Mouse (Mus musculus) ZHBTc4 (cell line): ENCODE data around the gene Qsox1.

Source experiments
- DNase-seq: peaks from one replicate; pipeline ENCODE4 v3.0.0-alpha.2; 2011; ENCODE audit warnings: low read depth, low spot score

The Qsox1 gene

DNA sequence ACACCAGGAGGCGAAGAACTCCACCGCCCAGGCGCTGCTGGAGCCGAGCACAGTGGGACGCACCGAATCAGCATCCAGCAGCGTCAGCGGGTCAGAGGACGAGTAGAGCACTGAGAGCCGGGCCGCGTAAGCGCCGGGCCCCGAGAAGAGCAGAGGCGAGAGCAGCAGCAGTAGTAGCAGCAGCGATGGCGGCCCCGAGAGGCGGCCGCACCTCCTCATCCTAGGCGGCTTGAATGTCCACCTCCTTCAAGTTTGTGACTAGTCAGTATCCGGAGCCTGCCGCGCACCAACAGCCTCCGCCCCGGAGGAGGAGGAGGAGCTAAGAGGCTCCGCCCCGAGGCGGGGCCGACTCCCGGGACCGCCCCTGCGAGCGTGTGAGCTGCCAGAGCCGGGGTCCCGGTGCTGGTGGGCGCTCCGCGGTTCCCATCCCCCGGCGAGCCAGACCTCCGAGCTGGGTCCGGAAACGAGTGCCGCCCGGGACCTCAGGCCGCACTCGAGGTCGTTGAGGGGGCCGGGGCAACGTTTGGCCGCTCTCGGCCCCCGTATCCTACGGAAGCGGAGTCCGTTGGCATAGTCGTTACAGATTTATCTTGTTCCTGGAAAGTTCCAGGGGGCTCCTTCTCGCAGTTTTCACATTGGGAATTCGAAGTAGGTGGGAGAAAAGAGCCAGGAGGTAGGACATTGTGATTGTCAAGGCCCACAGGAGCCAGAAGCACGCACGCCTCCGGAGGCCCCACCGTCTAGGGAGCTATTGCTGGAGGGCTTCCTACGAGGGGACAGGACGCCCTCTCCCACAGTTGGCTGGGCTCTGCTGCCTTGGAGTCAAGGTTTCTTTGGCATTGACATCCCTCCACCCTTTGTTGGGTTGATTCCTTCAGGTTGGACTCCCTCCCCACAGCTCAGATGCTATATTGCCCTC lies at the start of gene Qsox1:
Gene Qsox1, minus strand, starts transcription at position 309 of the 919 bp plus-strand sequence.
- DNase-seq = peak; percentile 96

DNA sequence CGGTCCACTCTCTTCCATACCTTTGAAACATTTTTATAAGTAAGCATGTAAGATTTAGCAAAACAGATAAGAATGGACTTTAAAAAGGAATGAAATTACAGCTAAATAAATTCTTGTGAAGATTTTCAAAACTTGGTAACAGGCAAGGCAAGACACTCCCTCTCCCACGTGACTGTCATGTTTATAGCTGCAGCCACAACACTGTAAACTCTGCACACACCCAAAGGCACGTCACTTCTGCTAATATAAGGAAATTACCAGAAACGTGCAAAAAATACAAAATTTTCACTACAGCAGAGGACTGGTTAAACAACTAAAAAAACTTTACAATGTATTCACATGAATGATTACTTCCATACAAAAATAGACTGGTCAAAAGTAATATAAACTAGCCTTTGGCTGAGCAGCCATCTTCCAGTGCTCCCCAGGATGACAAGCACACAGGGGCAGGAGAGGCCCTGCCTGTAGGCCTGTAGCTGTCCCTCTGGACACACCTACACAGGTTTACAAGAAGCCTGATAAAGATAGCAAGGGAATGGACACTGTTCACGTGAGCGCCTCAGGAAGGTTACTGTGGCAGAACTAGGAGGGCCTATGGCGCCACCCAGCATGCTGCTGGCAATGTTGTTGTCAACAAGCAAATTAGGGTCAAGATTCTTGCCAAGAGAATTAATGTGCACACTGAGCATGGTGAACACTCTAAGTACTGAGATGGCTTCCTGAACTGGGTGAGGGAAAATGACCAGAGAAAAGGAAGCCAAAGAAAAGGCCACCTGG lies 42.4 kb upstream of the Qsox1 start:
- no peak for DNase-seq

DNA sequence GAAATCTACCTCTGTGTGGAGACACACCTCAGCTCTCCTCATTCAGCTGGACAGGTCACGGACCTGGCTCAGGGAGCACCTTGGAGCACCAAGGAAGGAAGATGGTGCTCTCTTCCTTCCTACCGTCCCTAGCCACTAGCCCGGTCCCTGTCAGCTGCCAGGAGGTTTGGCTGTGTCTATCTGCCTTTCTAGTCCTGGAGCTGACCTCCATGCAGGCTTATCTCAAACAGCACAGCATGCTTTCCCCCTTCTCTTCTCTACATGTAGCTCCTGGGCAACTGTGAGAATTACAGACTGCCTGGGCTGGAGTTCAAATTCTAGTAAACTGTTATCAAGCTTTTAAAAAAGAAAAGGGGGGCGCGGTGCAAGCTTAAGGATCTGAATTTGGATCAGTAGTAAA lies 40.3 kb upstream of the Qsox1 start:
- DNase-seq = no peak

DNA sequence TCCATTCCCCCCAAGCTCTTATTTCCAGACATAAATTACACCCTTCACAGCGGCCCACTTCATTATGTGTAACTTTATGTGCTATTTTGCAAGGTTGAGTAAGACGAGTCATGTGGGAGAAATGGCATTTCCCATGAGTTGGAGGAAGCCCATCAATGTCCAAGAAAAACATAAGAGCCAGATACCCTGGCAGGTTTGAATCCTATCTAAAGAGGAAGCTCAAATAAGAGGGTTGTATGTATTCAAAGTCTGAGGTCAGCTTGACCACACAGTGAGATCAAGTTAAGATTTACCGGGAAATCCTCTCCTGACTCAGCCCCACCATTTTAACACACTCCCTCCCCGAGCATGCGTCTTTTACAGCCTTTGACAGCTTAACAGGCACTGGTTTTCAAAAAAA lies 31.5 kb upstream of the Qsox1 start:
- DNase-seq = no peak

DNA sequence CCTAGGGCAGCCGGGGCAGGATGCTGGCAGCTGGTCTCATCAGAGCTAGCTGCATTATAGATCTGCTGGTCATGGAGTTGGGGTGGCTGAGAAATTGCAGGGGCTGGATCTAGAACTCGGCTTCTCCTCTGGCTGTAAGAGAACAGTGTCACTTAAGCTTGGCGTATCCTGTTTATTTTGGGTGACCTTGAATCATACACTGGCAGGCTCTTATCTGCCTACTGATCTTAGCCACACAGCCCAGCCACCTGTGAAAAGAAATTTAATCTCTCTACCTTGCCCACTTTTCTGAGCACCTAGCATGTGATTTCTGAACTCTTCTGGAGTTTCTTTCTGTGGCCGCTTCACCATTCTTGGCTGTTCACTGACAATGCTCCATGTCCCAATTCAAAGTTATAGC lies 30.8 kb upstream of the Qsox1 start:
- DNase-seq = no peak

DNA sequence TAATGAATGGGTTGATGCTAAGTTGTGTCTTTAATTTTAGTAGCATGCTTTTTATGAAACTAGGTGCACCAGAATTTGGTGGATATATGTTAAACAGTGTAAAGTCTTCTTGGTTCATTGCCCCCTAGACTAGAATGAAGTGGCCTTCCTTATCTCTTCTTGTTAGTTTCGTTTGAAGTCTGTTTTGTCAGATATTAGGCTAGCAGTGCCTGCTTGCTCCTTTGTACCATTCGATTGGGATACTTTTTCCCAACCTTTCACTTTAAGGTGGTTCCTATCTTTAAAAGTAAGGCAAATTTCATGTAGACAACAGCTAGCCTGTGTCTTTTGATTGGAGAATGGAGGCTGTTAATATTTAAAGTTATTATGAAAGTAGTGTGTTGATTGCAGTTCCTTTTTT lies 23.0 kb upstream of the Qsox1 start:
- DNase-seq = no peak

DNA sequence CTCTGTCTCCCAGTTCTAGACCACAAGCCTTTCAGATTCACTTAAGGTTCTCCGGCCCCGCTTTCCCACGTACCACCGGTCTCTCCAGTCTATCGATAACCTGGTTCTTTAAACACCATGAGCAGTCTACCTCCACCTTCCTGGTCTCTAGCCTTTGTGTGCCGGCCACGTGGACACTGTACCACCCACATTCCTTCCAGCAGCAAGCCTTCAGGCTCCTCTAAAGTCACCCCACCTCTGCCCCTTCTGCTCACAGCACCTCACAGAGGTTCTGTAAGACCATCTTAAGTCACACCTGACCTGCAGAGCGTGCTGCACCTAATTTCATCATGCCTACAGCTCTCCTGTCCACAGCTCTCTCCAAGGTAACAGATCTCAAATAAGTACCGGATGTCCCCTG lies 20.9 kb upstream of the Qsox1 start:
- no peak for DNase-seq

DNA sequence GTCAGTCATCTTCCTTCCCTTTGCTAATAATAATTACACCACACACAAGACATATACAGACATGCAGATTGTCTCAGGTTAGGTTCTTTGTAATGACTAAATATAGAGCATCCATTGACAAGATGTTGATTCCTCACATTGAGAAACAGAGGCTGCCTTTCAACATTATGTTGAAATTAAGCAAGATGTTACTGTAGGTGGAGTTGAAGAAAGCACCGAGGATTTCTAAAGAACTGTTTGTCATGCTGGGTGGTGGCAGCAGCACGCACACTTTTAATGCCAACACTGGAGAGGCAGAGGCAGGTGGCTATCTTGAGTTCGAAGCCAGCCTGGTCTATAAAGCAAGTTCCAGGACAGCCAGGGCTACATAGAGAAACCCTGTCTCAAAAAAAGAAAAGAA lies 19.3 kb upstream of the Qsox1 start:
- no peak for DNase-seq

DNA sequence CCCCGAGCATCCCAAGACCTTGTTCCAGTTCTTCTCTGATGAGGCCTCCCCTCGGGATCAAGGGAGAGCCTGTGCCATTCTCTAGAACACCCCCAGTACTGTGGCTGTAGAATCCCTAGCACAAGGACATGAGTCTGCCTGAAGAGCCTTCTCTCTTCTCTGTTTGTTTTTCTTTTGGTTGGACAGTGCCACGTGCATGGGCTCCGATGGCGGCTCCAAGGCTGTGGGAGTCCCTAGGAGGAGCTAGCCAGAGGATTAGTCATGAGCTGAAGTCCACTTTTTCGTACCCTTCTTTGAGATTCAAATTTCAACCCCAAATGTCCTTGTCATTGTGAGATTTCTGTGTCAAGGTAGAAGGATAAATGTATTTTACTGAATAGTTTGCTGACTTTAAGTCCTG lies 18.2 kb upstream of the Qsox1 start:
- no peak for DNase-seq

DNA sequence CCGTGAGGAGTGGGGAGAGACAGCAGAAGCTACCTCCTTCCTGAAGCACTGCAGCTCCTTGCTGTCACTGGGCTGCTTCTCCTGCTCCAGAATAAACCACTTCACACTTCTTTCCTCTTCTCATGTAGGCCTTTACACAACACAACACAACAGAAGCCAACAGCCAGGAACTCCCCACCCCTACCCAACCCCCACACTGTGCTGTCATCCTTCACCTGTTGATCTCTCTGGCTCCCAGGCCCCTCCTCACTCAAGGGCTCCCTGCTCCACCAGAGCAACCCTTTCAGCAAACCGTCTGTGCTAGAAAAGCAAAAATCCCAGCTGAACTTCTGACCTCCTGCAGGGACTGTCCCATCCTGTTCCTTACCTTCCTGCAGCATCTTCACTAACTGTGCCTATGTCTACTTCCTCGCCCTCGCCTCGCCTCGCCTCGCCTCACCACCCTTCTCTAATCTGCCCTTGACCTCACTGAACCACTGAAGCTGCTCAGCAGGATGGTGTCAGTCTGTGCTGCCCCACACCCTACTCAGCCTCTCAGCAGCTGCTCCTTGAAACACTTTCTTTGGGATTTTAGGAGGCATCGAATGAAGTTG lies 15.1 kb upstream of the Qsox1 start:
- peak; percentile 44 for DNase-seq

DNA sequence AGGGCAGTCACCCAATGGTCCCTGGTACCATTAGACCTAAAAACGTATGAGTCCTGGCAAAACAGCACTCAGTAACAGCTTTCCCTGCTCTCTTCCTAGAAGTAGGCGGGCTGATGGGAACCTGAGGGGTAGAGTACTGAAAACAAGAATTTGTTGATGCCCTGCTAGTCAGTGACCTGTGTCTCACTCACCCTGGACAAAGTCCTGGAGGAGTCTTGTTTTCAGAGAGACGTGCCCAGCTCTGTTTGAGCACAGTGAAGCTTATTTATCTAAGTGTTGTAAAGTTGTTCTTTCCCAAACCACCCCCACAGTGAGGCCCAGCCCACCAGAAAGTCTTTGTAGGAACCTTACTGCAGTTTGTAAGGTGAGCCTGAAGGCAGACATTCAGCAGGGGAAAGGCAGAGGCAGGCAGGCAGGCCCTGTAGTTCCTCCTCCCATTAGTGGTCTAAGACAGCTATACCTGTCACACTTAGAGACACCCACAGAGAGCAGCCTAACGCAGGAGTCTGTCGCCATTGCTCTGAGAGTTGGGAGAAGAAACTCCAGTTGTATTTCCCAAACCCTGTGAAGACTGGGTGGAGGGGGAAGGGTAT lies 14.2 kb upstream of the Qsox1 start:
- no peak for DNase-seq

DNA sequence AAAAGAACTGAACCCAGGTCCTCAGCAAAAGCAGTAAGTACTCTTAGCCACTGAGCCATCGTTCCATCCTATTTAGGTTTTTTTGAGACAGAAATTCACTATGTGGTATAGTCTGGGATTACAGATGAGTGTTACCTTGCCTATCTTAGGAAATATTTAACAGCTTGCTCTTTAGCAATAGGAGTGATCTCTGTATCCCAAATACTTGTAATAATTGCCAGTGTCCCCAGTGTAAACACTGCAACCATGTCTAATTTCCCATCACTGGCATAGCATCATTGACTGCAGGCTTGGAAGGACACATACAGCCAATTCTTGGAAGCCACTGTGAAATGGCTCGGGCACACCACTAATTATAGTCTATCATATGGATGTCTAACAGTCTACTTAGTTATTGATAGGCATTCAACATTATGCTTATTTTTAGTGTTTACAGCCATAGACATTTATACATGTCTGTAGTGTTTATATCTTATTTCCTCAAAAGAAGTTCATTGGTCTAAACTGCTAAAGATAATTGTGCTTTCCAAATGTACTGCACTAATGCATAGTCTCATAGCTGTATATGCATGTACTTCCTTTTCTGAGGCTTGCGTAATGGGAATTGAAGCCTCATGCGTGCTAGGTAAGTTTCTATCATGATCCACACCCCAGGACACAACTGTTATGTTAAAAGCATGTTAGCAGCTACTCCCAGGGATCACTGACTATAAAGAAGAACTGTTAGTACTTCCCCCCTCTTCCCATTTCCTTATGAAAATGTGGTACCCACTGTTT lies 13.4 kb upstream of the Qsox1 start:
- DNase-seq = no peak

DNA sequence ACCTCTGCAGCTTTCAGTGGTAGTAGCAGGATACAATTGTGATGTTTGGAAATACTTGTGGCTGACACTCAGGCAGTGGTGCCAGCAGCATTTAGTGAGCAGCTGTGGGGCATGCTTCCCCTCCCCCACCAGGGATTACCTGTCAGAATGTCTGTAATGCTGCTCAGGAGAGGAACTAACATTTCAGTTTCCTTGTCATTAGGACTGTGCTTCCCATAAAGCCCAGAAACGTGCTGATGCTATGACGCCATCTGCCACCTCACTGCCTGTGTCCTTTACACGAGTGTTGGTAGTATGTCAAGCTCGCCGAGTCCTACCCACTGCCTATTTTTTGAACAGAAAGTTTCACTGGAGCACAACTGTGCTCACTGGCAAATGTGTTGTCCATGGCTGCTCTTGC lies 8.0 kb upstream of the Qsox1 start:
- DNase-seq = no peak

DNA sequence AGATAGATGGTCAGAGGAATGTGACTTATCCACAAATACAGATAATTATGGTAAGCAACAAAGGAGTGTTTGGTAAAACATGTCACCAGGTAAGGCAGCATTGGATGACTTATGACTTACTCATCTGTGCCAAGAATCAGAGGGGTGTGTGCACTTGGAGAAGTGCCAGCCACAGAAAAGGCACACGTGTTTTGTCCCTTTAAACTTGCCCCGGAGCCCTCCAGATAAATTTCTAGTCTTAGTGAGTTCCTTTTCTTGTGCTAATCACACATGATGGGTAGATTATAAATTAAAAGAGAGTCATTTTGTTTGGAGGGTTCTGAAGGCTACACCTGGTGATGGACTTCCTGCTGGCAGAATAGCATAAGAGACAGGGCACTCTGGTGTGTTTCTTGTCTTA lies 3.5 kb upstream of the Qsox1 start:
- peak; percentile 9 for DNase-seq

DNA sequence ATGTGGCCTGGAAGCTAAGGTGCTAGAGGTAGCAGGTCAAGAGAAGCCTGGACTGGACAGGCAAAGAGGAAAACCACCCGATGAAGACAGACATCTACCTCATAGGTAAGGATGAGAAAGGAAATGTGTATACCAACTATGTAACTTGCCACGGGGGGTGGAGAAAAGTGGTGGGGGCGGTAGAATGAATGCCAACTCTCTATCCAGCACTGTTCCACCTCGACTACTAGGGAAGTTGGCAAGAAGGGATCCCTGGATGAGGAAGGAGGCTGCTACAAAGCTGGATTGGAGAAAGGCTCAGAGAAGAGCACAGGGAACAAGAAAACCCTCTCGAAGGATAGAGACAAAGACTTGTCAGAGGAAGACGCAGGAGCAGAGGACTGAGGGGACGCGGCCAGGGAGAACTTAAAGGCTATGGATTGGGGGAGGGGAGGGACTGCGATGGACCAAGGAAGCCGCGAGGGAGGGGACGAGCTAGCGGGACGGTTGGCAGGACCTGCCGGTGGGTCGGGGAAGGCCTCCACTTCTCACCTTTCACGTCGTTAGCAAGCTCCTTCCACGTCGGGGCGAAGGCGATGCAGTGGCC lies 601 bp downstream of the Qsox1 start:
- DNase-seq = no peak

DNA sequence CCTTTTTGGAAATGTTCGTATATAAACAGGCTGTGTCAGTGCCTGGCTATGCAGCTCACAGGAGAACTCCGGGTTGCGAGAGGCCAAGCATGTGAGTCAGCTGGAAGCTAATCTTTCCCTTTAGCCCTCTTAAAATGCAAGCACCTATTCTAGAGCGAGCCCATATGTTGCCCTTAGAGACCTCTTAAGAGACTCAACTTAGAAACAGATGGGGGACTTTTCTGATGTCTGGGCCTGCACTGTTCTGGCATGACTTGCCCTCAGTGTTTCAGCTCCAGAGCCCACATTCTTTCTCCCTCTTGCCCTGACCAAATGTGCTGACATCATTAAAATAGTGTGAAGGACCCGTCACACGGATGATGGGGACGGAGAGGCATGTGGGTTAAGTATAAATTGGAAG lies 2.1 kb downstream of the Qsox1 start:
- no peak for DNase-seq

DNA sequence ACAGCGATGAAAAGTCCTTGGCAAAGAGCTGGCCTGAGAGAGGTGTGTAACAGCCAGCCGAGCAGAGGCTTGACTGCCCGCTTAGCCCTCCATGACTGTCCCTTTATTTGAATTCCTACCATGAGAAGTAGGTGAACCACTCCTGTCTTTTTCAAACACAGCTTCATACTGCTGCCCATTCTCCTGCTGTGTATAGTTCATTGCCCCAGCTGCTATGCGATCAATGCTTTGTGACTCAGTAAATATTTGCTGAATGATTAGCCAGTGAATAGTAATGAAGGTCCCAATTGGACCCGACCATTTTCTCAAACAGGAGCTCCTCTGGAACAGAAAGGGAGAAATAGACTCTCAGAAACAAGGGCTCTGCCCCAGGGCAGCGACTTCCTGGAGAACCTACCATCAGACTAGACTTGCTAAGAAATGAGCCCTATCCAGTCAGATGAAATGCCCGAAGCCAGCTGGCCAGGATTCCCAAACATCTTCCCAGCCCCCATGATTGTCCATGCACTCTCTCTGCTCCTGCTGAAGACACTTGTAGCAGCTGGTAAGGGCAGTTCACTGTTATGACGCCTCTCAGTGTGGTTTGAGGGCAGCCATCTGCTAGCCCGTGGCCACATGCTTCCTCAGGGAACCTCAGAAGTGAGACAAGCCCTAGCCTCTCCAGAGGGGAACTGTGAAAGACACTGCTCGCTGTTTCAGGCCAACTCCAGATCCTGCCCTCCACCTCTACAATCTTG lies 2.8 kb downstream of the Qsox1 start:
- no peak for DNase-seq

DNA sequence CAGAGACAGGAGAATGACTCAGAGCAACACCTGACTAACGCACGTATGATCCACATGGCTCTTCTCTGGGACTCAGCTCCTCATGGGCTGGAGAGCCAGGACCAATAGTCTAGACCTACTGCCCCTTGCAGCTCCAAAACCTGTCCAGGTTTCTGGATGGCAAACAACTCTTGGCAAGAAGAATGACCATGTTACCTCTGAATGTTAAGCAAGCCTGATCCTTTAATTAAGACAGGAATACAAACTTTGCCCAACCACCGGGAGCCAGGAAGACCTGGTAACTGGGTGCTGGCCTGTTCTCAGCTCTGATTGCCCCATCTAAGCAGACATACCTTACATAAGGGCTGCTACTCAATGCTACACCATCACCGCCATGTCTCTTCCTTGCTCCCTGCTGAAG lies 4.4 kb downstream of the Qsox1 start:
- DNase-seq = no peak

DNA sequence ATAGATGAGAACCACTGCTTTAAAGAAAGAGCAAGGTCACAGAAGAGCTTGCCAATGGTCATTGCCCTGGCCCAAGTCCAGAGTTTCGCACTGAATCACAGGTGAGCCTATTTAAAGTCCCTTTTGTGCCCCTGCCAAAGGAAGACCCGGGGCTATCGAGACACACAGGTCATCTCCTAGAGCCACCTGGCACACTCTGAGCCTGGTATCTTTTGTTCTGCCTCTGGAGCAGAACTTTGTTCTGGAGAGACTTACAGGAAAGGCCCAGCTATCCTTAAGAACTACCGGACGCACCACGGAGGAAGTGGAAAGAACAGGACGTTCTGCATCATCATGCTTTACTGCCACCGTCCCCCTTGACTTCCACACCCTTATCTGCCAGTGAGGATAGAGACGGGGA lies 7.1 kb downstream of the Qsox1 start:
- DNase-seq = no peak
